Mouse (Mus musculus) neural tube, embryonic 11.5 days (tissue): Measurements from ENCODE around the gene Prkce. TPM values are rescaled to one million over a fixed set of nuclear protein-coding genes. Genes with fewer than 3 reads are reported as not detected.

Source experiments
- ATAC-seq: fragments of 200-750 bp; cut with Nextera tagmentation; 2 replicates; pipeline ENCODE4 v1.8.0; 2017; ENCODE audit warnings: moderate number of reproducible peaks, mild to moderate bottlenecking, moderate TSS enrichment, moderate library complexity; ENCODE audit not compliant: insufficient read depth, low FRiP score, low TSS enrichment
- DNase-seq: peaks from one replicate; pipeline ENCODE4 v3.0.0-alpha.2; 2015; ENCODE audit warnings: low spot score
- H3K27ac ChIP-seq: fragments of 300-500 bp; sonication (generic); 2 replicates; pipeline ENCODE4 v1.5.1; 2014; ENCODE audit warnings: low read depth, mild to moderate bottlenecking, low read length
- H3K27me3 ChIP-seq: fragments of 300-500 bp; sonication (generic); 2 replicates; pipeline ENCODE4 v1.6.1; 2014; ENCODE audit warnings: mild to moderate bottlenecking, low read length, mixed read lengths; ENCODE audit not compliant: control insufficient read depth, insufficient read depth
- H3K36me3 ChIP-seq: fragments of 300-500 bp; sonication (generic); 2 replicates; pipeline ENCODE4 v1.6.1; 2014; ENCODE audit warnings: mild to moderate bottlenecking, low read length, moderate library complexity, mixed read lengths; ENCODE audit not compliant: control insufficient read depth, insufficient read depth
- H3K4me1 ChIP-seq: fragments of 300-500 bp; sonication (generic); 2 replicates; pipeline ENCODE4 v1.6.1; 2014; ENCODE audit warnings: low read length, mixed read lengths; ENCODE audit not compliant: control insufficient read depth, insufficient read depth
- H3K4me2 ChIP-seq: fragments of 300-500 bp; sonication (generic); 2 replicates; pipeline ENCODE4 v1.6.1; 2014; ENCODE audit warnings: low read depth, mild to moderate bottlenecking, moderate library complexity
- H3K4me3 ChIP-seq: fragments of 300-500 bp; sonication (generic); 2 replicates; pipeline ENCODE4 v1.5.1; 2014; ENCODE audit warnings: low read depth, low read length
- H3K9ac ChIP-seq: fragments of 300-500 bp; sonication (generic); 2 replicates; pipeline ENCODE4 v1.6.1; 2014; ENCODE audit warnings: mild to moderate bottlenecking, low read length
- H3K9me3 ChIP-seq: fragments of 300-500 bp; sonication (generic); 2 replicates; pipeline ENCODE4 v1.6.1; 2016; ENCODE audit warnings: low read length; ENCODE audit not compliant: control insufficient read depth
- WGBS: fragments of 180-500 bp; shearing (Covaris S2); extraction: QIAGEN DNeasy Blood & Tissue Kit; methylation state at CpG from one replicate; pipeline ENCODE4 v1.1.7; 2014; 5-methylcytosine and 5-hydroxymethylcytosine counted together
- polyA plus RNA-seq: library from polyadenylated mRNA; unstranded; fragments of >200 nt; fragmentation: Nextera tagmentation; extraction: Ambion mirVana; gene quantifications from 2 replicates; pipeline ENCODE4 v1.2.1, GENCODE M21; 2014

Prkce gene
- polyA plus RNA-seq, 1 experiment from 2014 or later: 13.3 TPM

DNA sequence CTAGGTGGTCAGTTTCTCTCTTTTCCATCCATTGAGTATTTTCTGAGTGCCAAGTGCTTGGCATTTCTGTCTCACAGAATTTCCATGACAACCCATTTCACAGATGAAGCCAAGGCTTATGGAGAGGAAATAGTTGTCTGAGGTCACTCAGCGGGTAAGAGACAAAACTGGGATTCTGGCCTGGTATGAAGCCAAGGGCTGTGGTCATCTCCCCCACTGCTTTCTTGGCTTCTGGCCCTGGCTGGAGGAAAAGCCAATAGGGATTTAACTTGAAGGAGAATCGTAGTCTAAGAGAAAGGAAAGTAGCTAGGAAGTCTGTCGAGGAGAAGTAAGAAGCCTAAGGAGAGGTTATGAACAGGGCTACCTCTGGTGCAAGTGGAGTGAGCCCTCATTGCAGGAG, 182.7 kb downstream of the Prkce start:
- H3K4me3 ChIP-seq: no peak overlapping the region
- ATAC-seq: no peak
- WGBS: 92% methylated on average over 3 of the region's 3 CpGs
- no peaks in the 10 kb centered on the region for H3K9me3 ChIP-seq
- no peak overlapping the region for H3K9ac ChIP-seq
- no peak for DNase-seq
- H3K4me1 ChIP-seq: no peaks in the 10 kb centered on the region
- H3K36me3 ChIP-seq: no peaks in the 10 kb centered on the region
- no peak overlapping the region for H3K27ac ChIP-seq
- no peak overlapping the region for H3K4me2 ChIP-seq
- H3K27me3 ChIP-seq: no peaks in the 10 kb centered on the region

DNA sequence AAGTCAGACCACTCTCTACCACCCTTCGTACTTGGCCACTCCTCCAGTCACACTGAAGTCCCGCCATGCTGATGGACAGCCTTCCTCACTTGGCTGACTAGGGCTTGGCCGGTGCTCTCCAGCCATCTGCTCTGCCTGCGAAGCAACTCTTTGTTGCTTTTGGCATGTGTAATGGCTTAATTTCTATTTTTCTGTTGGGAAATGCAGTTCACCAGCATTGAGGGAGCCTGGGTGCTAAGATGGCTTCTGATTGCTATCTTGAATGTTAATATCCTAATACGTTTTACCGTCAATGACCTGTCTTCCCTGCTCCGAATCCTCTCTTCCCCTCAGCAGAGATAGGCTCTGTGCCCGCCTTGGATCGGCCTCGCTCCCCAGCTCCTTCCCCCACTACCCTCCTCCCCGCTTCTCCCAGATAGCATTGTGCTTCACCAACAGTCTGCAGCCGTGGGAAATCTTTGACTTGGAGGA, 183.2 kb downstream of the Prkce start:
- H3K4me1 ChIP-seq: no peaks in the 10 kb centered on the region
- ATAC-seq (no peak), DNase-seq (no peak)
- no peak overlapping the region for H3K9ac ChIP-seq
- no peak overlapping the region for H3K4me3 ChIP-seq
- no peaks in the 10 kb centered on the region for H3K36me3 ChIP-seq
- 83% methylated on average over 12 of the region's 12 CpGs for WGBS
- no peak overlapping the region for H3K27ac ChIP-seq
- H3K4me2 ChIP-seq: no peak overlapping the region
- H3K27me3 ChIP-seq: no peaks in the 10 kb centered on the region
- H3K9me3 ChIP-seq: no peaks in the 10 kb centered on the region

- Histone ChIP-seq H3K36me3 (no peaks in the 10 kb centered on the region), H3K27me3 (no peaks in the 10 kb centered on the region), H3K4me3 (no peak overlapping the region), H3K9me3 (no peaks in the 10 kb centered on the region), H3K27ac (no peak overlapping the region), H3K4me1 (no peaks in the 10 kb centered on the region), H3K4me2 (no peak overlapping the region), H3K9ac (no peak overlapping the region)
- DNase-seq (no peak), ATAC-seq (no peak)
- WGBS: 87% methylated on average over 4 of the region's 4 CpGs
Measured at GRCm38 (mm10) chr17:86351282-86351681, 183.7 kb downstream of the Prkce start.

DNA sequence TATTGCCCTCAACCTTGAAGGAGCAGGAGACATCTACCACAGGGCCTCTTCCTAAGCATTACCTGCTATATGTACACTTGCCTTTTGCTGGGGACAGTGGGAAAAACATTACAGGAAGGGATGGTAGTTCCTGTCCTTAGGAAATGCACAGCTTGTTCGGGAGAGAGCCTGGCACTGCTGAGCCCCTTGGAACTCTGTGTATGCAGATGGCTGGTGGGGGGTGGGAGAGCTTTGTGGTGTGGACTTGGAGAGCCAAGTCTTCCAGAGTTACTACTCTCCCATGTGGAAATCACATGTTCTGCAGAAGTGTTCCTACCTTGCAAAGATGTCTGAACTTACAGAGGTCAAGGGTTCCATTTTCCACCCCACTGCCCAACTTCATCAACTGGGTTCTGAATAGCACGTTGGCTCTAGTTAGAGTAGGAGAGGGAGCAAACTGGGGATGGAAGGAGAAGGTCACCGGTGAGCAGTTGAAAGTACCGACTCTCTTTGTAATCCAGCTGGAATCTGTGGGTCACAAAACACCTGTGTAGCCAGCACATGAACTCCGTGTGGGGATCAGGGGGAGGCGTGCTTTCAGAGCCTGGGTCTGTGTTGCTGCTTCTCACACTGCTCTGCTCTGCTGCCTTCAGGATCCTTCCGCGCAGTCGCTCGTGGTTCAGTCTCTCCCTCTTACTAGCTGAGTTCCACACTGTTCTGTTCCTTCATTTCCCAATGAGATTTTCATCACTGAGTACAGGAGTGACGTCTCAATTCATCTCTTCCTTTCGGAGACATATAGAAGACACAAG, 184.9 kb downstream of the Prkce start:
- Histone ChIP-seq H3K27ac (no peak overlapping the region), H3K4me3 (no peak overlapping the region), H3K4me2 (no peak overlapping the region), H3K4me1 (no peaks in the 10 kb centered on the region), H3K36me3 (no peaks in the 10 kb centered on the region), H3K27me3 (no peaks in the 10 kb centered on the region), H3K9ac (no peak overlapping the region), H3K9me3 (no peaks in the 10 kb centered on the region)
- 85% methylated on average over 12 of the region's 12 CpGs for WGBS
- DNase-seq: no peak
- ATAC-seq: no peak

- Histone ChIP-seq H3K9me3 (no peaks in the 10 kb centered on the region), H3K27ac (no peak overlapping the region), H3K36me3 (no peaks in the 10 kb centered on the region), H3K9ac (no peak overlapping the region), H3K4me1 (no peaks in the 10 kb centered on the region), H3K27me3 (no peaks in the 10 kb centered on the region), H3K4me3 (no peak overlapping the region), H3K4me2 (no peak overlapping the region)
- no peak for ATAC-seq
- WGBS: 59% methylated on average over 4 of the region's 4 CpGs
- no peak for DNase-seq
Measured at GRCm38 (mm10) chr17:86353679-86354078, 186.1 kb downstream of the Prkce start.

DNA sequence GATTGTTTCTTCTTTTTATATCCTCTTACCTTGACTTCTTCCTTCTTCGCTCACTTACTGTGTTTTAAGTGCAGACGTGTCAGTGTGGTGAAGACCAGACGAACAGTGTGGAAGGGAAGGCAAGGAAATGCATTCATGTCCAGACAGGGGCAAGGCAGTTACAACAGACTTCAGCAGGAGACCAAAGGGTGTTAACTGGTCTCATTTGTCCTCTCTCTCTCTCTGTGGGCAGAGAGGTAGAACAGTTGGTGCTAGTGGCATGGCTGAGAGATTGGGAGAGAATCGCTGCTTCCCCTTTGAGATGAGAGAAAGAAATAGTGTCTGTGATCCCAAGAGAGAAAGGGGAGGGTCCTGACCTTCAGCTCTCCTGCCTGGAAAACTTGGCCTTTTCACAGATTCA, 186.5 kb downstream of the Prkce start:
- Histone ChIP-seq H3K27me3 (no peaks in the 10 kb centered on the region), H3K4me3 (no peak overlapping the region), H3K27ac (no peak overlapping the region), H3K9me3 (no peaks in the 10 kb centered on the region), H3K36me3 (no peaks in the 10 kb centered on the region), H3K9ac (no peak overlapping the region), H3K4me1 (no peaks in the 10 kb centered on the region), H3K4me2 (no peak overlapping the region)
- DNase-seq (no peak), ATAC-seq (no peak)
- WGBS: 82% methylated on average over 4 of the region's 4 CpGs

GRCm38 (mm10) chr17:86354896-86355295, 187.3 kb downstream of the Prkce start:
- no peak overlapping the region for H3K9ac ChIP-seq
- no peaks in the 10 kb centered on the region for H3K4me1 ChIP-seq
- H3K36me3 ChIP-seq: no peaks in the 10 kb centered on the region
- no peaks in the 10 kb centered on the region for H3K9me3 ChIP-seq
- H3K27ac ChIP-seq: no peak overlapping the region
- 92% methylated on average over 3 of the region's 3 CpGs for WGBS
- no peak for DNase-seq
- no peaks in the 10 kb centered on the region for H3K27me3 ChIP-seq
- H3K4me3 ChIP-seq: no peak overlapping the region
- ATAC-seq: no peak
- no peak overlapping the region for H3K4me2 ChIP-seq

DNA sequence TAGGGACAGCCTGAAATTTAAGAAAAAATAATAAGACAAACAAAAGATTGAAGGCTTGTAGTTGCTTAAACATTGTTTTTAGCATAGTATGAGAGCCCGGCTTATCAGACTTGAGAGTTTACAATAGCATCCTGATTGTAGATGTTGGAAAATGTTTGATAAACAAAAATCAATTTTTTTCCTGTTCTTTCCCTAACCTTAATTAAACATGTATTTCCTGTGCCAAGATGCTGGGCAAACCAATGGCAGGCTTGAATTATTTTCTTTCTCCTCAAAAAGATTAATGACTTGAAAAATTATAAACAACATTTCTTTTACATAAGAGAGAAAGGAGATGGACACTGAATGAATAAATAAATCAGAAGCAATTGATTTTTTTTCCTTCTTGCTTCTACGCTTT, 187.7 kb downstream of the Prkce start:
- H3K9me3 ChIP-seq: no peaks in the 10 kb centered on the region
- no peak overlapping the region for H3K4me3 ChIP-seq
- no peak overlapping the region for H3K4me2 ChIP-seq
- H3K4me1 ChIP-seq: no peaks in the 10 kb centered on the region
- no peaks in the 10 kb centered on the region for H3K36me3 ChIP-seq
- no peaks in the 10 kb centered on the region for H3K27me3 ChIP-seq
- H3K9ac ChIP-seq: no peak overlapping the region
- no peak overlapping the region for H3K27ac ChIP-seq
- 91% methylated on average over 2 of the region's 2 CpGs for WGBS
- ATAC-seq (no peak), DNase-seq (no peak)

- no peak overlapping the region for H3K27ac ChIP-seq
- DNase-seq: no peak
- H3K4me3 ChIP-seq: no peak overlapping the region
- no peaks in the 10 kb centered on the region for H3K9me3 ChIP-seq
- WGBS: 58% methylated on average over 7 of the region's 7 CpGs
- H3K9ac ChIP-seq: no peak overlapping the region
- no peaks in the 10 kb centered on the region for H3K4me1 ChIP-seq
- no peak for ATAC-seq
- H3K27me3 ChIP-seq: no peaks in the 10 kb centered on the region
- H3K4me2 ChIP-seq: no peak overlapping the region
- no peaks in the 10 kb centered on the region for H3K36me3 ChIP-seq
Measured at GRCm38 (mm10) chr17:86355772-86356451, 188.3 kb downstream of the Prkce start.
